Comparison of ENCODE assay signal across 10 mouse cellular contexts in genomic region chr2:66041203-66041916, GRCm38 (mm10).
DNase-seq lines count a peak whose midpoint lies in the region; ATAC-seq and TF ChIP-seq lines count a peak whose summit lies in the region.
"Had no signal": no experiment of that assay in that cellular context is flagged by ENCODE, and none has a peak within 500 bp of the region (broad histone marks: within the 10 kb centered on the region; RNA-seq: fewer than 3 reads in every experiment).

No protein-coding gene starts in this region.

- 77% methylated on average over 21 of the region's 21 CpGs for WGBS in hindbrain, embryonic 10.5 days
- 71% methylated on average over 21 of the region's 21 CpGs for WGBS in midbrain, embryonic 14.5 days

- TF ChIP-seq POLR2A in brain, embryonic 14.5 days (IDR thresholded peaks at IDR 0.05; ENCODE audit: borderline replicate concordance, extremely low read depth, insufficient read depth, insufficient read length, poor library complexity, severe bottlenecking), result no peak

- H3K27ac ChIP-seq in hindbrain, embryonic 10.5 days, result peak overlapping the region; percentile 26
- H3K27ac ChIP-seq in midbrain, embryonic 14.5 days (replicated peaks; ENCODE audit: low read depth, low read length), result peak overlapping the region; percentile 66; the same call in 1 of the 2 replicates

- intact Hi-C loops in heart, postnatal 36 days (cut with DNase I), result no loop called here

- no peak for TF ChIP-seq CTCF in brain, embryonic 14.5 days (IDR thresholded peaks at IDR 0.05; ENCODE audit: borderline replicate concordance, extremely low read depth, insufficient read depth, insufficient read length)

- no peak overlapping the region for H3K9ac ChIP-seq in midbrain, embryonic 14.5 days (replicated peaks; ENCODE audit: low read length)
- H3K9ac ChIP-seq: limb, embryonic 13.5 days had no signal

- H3K36me3 ChIP-seq in hindbrain, embryonic 10.5 days, result no peaks in the 10 kb centered on the region
- no peaks in the 10 kb centered on the region for H3K36me3 ChIP-seq in midbrain, embryonic 14.5 days (ENCODE audit: control insufficient read depth, insufficient read depth, low read length)
- H3K36me3 ChIP-seq: limb, embryonic 13.5 days had no signal

- no peaks in the 10 kb centered on the region for H3K27me3 ChIP-seq in hindbrain, embryonic 10.5 days (ENCODE audit: insufficient read depth, poor library complexity, severe bottlenecking)
- H3K27me3 ChIP-seq in midbrain, embryonic 14.5 days (ENCODE audit: control insufficient read depth, insufficient read depth, low read length), result no peaks in the 10 kb centered on the region
- H3K27me3 ChIP-seq: limb, embryonic 13.5 days had no signal

- no peak overlapping the region for H3K4me3 ChIP-seq in hindbrain, embryonic 10.5 days
- H3K4me3 ChIP-seq in midbrain, embryonic 14.5 days (replicated peaks; ENCODE audit: low read depth, low read length), result no peak overlapping the region
- H3K4me3 ChIP-seq: limb, embryonic 13.5 days had no signal

- peaks cover 29% of the 10 kb centered on the region for H3K4me1 ChIP-seq in hindbrain, embryonic 10.5 days (replicated peaks)
- H3K4me1 ChIP-seq in midbrain, embryonic 14.5 days (ENCODE audit: control insufficient read depth, insufficient read depth, low read length), result peaks cover 15% of the 10 kb centered on the region; the same call in 1 of the 2 replicates

- peak; percentile 13 to 14 for DNase-seq in cerebellum, adult 18-20 months
- DNase-seq in cerebellum, adult 11-12 months, result no peak
- DNase-seq in brain, embryonic 14.5 days (ENCODE audit: low read depth), result peak; percentile 90
- no peak for DNase-seq in hindbrain, embryonic 10.5 days (ENCODE audit: low spot score)
- DNase-seq in midbrain, embryonic 14.5 days, result peak; percentile 43
- no peak for DNase-seq in heart, postnatal 36 days
- no peak for DNase-seq in liver
- DNase-seq: gastrocnemius, postnatal 25 days had no signal

- H3K4me2 ChIP-seq in midbrain, embryonic 14.5 days (ENCODE audit: low read length), result peak overlapping the region; percentile 17; the same call in 1 of the 2 replicates
- H3K4me2 ChIP-seq: limb, embryonic 13.5 days had no signal

- H3K9me3 ChIP-seq in hindbrain, embryonic 10.5 days, result no peaks in the 10 kb centered on the region
- no peaks in the 10 kb centered on the region for H3K9me3 ChIP-seq in midbrain, embryonic 14.5 days (ENCODE audit: control insufficient read depth, low read length)
- H3K9me3 ChIP-seq: limb, embryonic 13.5 days had no signal

- peak; percentile 17; the same call in 1 of the 2 replicates for ATAC-seq in midbrain, embryonic 14.5 days (ENCODE audit: low FRiP score, low TSS enrichment)
- no peak for ATAC-seq in erythroid progenitor cell, adult 5-6 weeks (replicated peaks; ENCODE audit: low FRiP score, poor library complexity, severe bottlenecking)

Comparison
In these comparisons a context has a peak if more than half of its experiments do, and no peak if none do; other contexts are left out.
1. DNase-seq: peak in cerebellum, adult 18-20 months (2 of 2), brain, embryonic 14.5 days (single experiment) and midbrain, embryonic 14.5 days (single experiment); none in cerebellum, adult 11-12 months (single experiment), hindbrain, embryonic 10.5 days (single experiment), heart, postnatal 36 days (0 of 2) and liver (single experiment).